Mouse (Mus musculus): Measurements from ENCODE around the gene Fam124b. TPM values are rescaled to one million over a fixed set of nuclear protein-coding genes. Genes with fewer than 3 reads are reported as not detected.

Fam124b gene
- 0.90 and 0.98 TPM in 2 replicates for polyA plus RNA-seq (2015; fragmentation: Nextera tagmentation; extraction: Ambion mirVana)

DNA sequence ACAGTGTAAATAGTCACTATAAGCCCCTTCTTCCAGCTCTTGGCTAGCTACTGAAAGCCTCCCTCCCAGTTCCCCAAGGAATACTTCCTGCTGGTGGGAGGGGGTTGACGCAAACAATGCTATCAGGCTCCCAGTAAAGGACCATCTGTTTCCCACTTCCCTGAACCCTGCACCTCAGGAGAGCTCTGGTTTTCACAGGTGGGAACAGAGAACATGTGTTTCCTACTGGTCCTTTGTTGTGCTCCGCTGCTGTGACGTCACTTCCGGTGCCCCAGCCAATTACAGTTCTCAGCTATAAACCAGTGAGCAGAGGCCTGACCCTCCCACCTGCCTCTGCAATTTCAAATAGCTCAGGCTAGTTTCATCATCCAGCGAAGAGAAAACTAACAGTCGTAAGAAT is at the start of gene Fam124b:
Gene Fam124b, minus strand, starts transcription at position 206 of the 400 bp plus-strand sequence.
- Histone ChIP-seq H3K27me3 (no peaks in the 10 kb centered on the region), H3K27ac (no peak within 1 kb of the TSS), H3K4me2 (replicated peaks) (0 out of 2 replicates have a peak within 1 kb of the TSS, but pooled peaks have one; percentile 7), H3K36me3 (no peaks in the 10 kb centered on the region), H3K4me1 (peaks cover 20% of the 10 kb centered on the region), H3K4me3 (no peak within 1 kb of the TSS), H3K9ac (no peak within 1 kb of the TSS), H3K9me3 (no peaks in the 10 kb centered on the region)
- no peak for ATAC-seq (ENCODE audit: low FRiP score, low read depth)
- WGBS = 61% methylated on average over 6 of the region's 6 CpGs

DNA sequence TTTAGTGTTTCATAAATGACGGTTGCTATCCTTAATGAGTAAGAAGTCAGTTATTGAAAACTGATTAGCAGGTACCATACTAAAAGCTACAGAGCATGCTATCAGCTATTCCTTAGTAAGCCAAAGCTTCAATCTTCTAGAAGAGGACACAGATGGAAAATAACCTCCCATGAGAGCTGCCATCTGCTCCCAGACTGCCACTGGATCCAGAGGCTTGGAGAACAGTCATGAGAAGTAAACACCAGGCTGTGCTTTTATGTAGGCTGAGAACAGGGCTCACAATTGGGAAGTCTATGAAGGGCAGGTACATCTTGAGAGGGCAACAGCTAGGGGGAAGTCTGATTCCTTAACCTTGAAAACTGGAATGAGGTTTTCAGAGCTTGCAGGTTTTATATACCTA is 42.2 kb upstream of the Fam124b start:
- WGBS = 80% methylated on average over 1 of the region's 1 CpGs
- no peaks in the 10 kb centered on the region for H3K27me3 ChIP-seq
- no peak overlapping the region for H3K9ac ChIP-seq
- no peak overlapping the region for H3K27ac ChIP-seq
- H3K4me2 ChIP-seq (replicated peaks) = no peak overlapping the region
- H3K9me3 ChIP-seq = no peaks in the 10 kb centered on the region
- ATAC-seq (ENCODE audit: low FRiP score, low read depth) = no peak
- peaks cover 9% of the 10 kb centered on the region; the same call in 1 of the 2 replicates for H3K36me3 ChIP-seq
- H3K4me1 ChIP-seq = no peaks in the 10 kb centered on the region
- H3K4me3 ChIP-seq = no peak overlapping the region

DNA sequence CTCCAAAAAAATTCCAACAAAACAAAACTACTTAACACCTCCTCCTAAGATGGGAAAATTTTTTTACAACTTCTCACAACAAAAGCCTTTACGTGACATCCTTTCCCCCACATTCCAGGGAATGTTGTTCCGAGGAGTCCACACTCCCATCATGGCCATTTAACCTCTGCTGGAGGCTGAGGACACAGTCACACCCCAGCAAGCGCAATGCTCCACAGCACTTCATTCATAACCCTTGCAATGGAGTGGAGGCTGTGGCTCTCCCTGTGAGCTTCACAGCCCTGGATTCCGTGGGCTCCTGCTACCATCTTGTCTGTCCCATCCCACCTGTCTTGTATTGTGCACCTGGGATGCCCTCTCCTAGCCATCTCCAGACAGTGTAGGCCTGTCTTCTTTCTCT is 40.4 kb upstream of the Fam124b start:
- 71% methylated on average over 4 of the region's 4 CpGs for WGBS
- no peaks in the 10 kb centered on the region for H3K9me3 ChIP-seq
- no peak for ATAC-seq (ENCODE audit: low FRiP score, low read depth)
- 0 out of 2 replicates have a peak, but pooled peaks cover 2% of the 10 kb centered on the region for H3K36me3 ChIP-seq
- no peak overlapping the region for H3K4me3 ChIP-seq
- H3K9ac ChIP-seq = no peak overlapping the region
- no peak overlapping the region for H3K27ac ChIP-seq
- H3K27me3 ChIP-seq = no peaks in the 10 kb centered on the region
- H3K4me1 ChIP-seq = no peaks in the 10 kb centered on the region
- no peak overlapping the region for H3K4me2 ChIP-seq (replicated peaks)

DNA sequence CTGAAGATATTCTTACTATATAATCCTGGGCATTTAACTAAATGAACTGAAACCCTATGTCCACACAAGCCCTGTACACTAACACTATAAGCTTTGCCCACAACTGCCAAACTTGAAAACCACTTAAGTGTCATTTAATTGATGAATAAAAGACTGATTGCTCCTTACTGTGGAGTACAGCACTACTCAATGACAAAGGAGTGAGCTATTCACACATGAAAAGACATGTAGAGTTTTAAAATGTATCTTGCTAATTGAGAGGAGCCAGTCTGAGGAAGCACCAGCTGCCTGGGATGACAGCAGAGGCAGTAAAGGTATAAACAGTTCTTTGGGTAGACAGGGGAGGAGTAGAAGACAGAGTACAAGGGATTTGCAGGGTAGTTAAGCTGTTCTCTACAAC is 35.0 kb upstream of the Fam124b start:
- no peak overlapping the region for H3K4me2 ChIP-seq (replicated peaks)
- no peaks in the 10 kb centered on the region for H3K27me3 ChIP-seq
- no peaks in the 10 kb centered on the region for H3K36me3 ChIP-seq
- no peaks in the 10 kb centered on the region for H3K4me1 ChIP-seq
- H3K9ac ChIP-seq = no peak overlapping the region
- no peak overlapping the region for H3K27ac ChIP-seq
- H3K4me3 ChIP-seq = no peak overlapping the region
- H3K9me3 ChIP-seq = no peaks in the 10 kb centered on the region
- no peak for ATAC-seq (ENCODE audit: low FRiP score, low read depth)

DNA sequence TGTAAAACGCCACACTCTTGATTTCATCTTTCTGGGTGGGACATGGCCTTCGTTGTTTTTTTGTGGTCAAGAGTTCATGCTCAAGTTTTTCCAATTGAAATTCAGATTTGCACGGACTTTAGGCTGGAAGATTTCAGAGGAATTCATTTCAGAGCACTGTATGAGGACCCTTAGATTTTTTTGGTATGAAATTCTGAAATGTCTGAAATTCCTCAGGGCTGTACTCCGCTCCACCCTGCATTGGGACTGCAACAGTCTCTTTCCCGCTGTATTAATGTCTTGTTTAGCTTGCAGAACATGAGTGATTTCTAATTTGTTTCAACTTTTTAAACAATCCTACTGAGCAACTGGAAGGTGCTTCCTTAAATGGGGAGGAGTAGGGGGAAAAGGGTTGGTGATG is 32.0 kb upstream of the Fam124b start:
- Histone ChIP-seq H3K4me1 (no peaks in the 10 kb centered on the region), H3K9ac (no peak overlapping the region), H3K4me3 (no peak overlapping the region), H3K4me2 (replicated peaks) (no peak overlapping the region), H3K27ac (no peak overlapping the region), H3K27me3 (no peaks in the 10 kb centered on the region), H3K36me3 (no peaks in the 10 kb centered on the region), H3K9me3 (no peaks in the 10 kb centered on the region)
- ATAC-seq (ENCODE audit: low FRiP score, low read depth) = no peak
- WGBS = 81% methylated on average over 5 of the region's 5 CpGs

DNA sequence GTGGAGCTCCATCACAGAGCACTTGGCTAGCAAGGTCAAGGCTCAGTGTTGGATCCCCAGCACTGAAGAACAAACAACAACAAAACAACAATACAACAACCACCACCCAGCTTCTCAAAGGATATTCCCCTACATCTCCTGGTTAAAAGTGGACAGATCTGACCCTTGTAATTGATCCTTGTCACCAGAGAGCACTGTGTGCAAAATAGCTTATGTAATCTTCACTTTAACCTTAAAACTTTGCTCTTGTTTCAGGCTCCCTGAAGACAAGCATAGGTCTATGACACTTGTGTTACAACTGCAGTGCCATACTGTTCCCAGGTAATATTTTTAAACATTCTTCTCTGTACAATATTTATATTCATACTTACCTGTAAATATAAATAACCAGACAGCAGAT is 28.9 kb upstream of the Fam124b start:
- Histone ChIP-seq H3K4me1 (no peaks in the 10 kb centered on the region), H3K4me2 (replicated peaks) (no peak overlapping the region), H3K36me3 (no peaks in the 10 kb centered on the region), H3K9ac (no peak overlapping the region), H3K27ac (no peak overlapping the region), H3K9me3 (no peaks in the 10 kb centered on the region), H3K4me3 (no peak overlapping the region), H3K27me3 (no peaks in the 10 kb centered on the region)
- no peak for ATAC-seq (ENCODE audit: low FRiP score, low read depth)

DNA sequence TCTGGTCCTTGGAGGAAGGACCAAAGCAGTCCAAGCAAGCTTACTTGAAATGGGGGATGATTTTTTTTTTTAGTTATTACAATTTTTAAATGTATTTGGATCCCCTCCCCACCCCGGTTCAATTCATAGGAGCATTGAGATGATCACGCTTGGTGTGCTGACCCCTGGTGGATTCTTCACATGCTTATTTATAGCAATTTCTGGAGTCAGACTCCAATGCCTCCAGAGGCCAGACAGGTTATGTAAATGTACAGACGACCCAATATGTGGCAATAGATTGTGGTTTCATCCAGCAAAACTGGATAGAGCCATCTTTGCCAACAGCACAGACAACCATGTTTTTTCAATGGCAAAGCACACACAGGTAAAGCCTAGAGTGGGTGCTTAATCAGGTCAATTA is 25.9 kb upstream of the Fam124b start:
- no peak overlapping the region for H3K9ac ChIP-seq
- no peaks in the 10 kb centered on the region for H3K36me3 ChIP-seq
- H3K9me3 ChIP-seq = no peaks in the 10 kb centered on the region
- no peaks in the 10 kb centered on the region for H3K4me1 ChIP-seq
- ATAC-seq (ENCODE audit: low FRiP score, low read depth) = no peak
- H3K4me3 ChIP-seq = no peak overlapping the region
- no peak overlapping the region for H3K4me2 ChIP-seq (replicated peaks)
- WGBS = 69% methylated on average over 3 of the region's 3 CpGs
- no peaks in the 10 kb centered on the region for H3K27me3 ChIP-seq
- H3K27ac ChIP-seq = no peak overlapping the region

DNA sequence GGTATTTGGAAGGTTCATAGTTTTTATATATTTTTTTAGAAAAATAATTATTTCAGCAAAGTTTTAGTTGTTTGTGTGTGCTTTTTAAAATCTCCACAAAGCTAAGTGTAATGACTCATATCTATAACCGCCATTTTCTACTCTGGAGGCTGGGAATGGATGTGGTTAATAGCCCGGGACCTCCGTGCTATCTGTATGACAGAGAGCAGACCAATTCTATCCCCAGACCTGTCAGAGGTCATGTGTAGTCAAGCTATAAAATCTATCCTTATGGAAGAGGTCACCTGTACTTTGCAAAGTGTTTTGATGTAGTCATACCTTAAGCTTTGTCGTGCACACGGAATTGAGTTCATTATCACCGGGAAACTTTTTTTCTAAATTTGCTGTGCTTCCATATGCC is 23.3 kb upstream of the Fam124b start:
- Histone ChIP-seq H3K27me3 (no peaks in the 10 kb centered on the region), H3K36me3 (no peaks in the 10 kb centered on the region), H3K9ac (no peak overlapping the region), H3K9me3 (no peaks in the 10 kb centered on the region), H3K27ac (no peak overlapping the region), H3K4me1 (no peaks in the 10 kb centered on the region), H3K4me2 (replicated peaks) (no peak overlapping the region), H3K4me3 (no peak overlapping the region)
- ATAC-seq (ENCODE audit: low FRiP score, low read depth) = no peak
- WGBS = 94% methylated on average over 6 of the region's 6 CpGs

DNA sequence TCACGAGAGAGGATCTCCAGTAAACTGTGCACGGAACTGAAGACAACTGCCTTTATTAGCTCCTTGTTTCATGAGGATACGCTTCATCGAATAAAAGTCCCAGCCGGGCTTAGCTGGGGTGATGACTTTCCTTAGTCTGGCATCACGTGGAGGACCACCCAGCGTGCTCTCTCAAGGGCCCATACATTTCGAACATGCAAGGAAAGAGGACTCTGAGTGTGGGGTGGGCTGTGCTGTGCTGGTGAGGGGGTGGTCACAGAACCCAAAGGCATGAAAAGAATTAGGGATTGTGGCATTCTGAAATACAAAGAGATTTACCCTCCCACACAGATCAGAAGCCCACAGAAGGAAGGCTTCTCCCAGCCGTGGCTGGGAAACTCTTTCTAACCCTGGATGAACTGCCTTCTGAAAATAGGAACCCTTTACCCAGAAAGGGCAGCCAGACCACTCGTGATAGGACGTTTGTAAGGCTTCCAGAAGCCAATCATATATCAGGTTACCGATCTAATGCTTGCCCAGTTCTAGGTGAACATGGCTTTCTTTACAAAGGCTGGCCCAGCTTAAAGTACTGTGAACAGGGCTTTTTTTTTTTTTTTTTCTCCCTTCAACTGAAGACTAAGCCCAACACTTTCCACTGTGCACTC is 21.9 kb upstream of the Fam124b start:
- Histone ChIP-seq H3K27ac (no peak overlapping the region), H3K9ac (no peak overlapping the region), H3K4me2 (replicated peaks) (no peak overlapping the region), H3K36me3 (no peaks in the 10 kb centered on the region), H3K27me3 (no peaks in the 10 kb centered on the region), H3K4me1 (no peaks in the 10 kb centered on the region), H3K9me3 (no peaks in the 10 kb centered on the region), H3K4me3 (no peak overlapping the region)
- WGBS = 46% methylated on average over 12 of the region's 12 CpGs
- ATAC-seq (ENCODE audit: low FRiP score, low read depth) = peak; percentile 72

DNA sequence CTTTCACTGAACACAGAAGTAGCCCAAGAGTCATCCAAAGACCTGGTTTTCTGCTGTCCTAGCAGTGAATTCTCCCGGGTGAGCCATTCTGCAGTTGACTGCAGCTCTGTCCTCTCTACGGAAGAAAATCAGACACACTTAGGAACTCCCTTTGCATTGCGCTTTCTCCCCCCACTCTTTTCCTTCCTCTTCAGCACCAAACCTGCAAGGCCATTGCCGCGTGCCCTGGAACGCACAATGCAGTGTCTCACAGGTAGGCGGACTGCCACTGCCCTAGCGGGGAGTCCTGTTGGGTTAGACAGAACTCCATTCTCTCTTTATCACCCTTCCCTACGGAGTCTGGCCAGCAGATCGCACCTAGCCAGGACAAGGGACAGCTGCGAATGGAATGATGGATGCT is 21.2 kb upstream of the Fam124b start:
- Histone ChIP-seq H3K4me3 (no peak overlapping the region), H3K27me3 (no peaks in the 10 kb centered on the region), H3K9ac (no peak overlapping the region), H3K4me1 (no peaks in the 10 kb centered on the region), H3K36me3 (no peaks in the 10 kb centered on the region), H3K9me3 (no peaks in the 10 kb centered on the region), H3K4me2 (replicated peaks) (no peak overlapping the region), H3K27ac (no peak overlapping the region)
- WGBS = 84% methylated on average over 11 of the region's 11 CpGs
- ATAC-seq (ENCODE audit: low FRiP score, low read depth) = no peak

DNA sequence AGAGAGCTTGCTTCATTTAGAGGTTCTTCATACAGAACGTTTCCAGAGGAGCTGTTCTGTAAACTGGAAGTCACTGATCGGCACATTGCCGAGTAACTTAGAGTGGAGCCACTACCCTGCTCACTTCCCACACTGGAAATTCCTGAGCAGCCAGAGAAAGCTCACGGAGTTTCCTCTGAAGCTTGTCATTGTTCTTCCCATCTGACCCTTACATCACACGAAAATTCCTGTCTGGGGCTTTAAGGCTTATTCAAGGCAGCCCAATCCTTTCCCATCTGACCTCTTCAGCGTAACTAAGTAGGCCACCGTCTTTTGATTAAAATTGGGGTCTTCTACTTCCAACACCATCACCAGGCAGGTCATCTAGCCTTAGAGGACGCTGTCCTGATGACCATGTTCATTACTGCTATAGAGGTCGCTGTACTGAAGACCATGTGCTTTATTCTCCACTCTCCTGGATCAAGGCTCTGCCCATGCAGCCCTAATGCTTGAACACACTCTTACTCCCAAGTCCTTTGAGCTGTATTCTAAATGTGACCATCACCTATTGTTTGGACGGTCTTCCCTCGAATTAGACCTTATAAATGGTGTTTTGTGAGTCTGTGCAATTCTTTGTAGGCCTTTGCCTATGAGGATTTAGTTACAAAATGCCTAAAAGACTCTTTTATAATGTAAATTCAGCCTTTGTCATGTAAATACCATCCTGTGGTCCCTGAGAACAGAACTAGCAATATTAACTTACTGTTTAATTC is 18.9 kb upstream of the Fam124b start:
- Histone ChIP-seq H3K4me2 (replicated peaks) (no peak overlapping the region), H3K4me3 (no peak overlapping the region), H3K27me3 (no peaks in the 10 kb centered on the region), H3K27ac (no peak overlapping the region), H3K36me3 (no peaks in the 10 kb centered on the region), H3K4me1 (no peaks in the 10 kb centered on the region), H3K9ac (no peak overlapping the region), H3K9me3 (no peaks in the 10 kb centered on the region)
- whole genome bisulfite sequencing = 72% methylated on average over 11 of the region's 11 CpGs
- no peak for ATAC-seq (ENCODE audit: low FRiP score, low read depth)

DNA sequence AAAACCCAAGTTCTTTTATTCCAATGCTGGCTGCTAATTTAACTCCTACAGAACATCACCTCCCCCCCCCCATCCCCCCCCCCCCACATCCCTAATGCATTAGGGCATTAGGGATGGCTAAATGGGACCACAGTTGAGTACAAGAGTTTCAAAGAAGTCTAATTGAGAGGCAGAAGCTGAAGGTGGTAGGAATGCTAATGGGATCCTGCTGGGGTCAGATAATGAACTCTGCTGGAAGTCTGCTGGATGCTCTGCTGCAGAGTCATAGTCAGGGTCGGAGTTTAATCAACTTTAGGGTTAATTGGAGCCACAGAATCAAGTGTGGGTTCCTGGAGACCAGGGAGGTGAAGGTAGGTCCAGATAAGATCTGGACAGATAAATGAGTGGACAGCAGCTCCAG is 17.9 kb upstream of the Fam124b start:
- Histone ChIP-seq H3K27me3 (no peaks in the 10 kb centered on the region), H3K9me3 (no peaks in the 10 kb centered on the region), H3K4me3 (no peak overlapping the region), H3K4me1 (no peaks in the 10 kb centered on the region), H3K36me3 (no peaks in the 10 kb centered on the region), H3K9ac (no peak overlapping the region), H3K4me2 (replicated peaks) (no peak overlapping the region), H3K27ac (no peak overlapping the region)
- ATAC-seq (ENCODE audit: low FRiP score, low read depth) = no peak
- 17% methylated on average over 1 of the region's 1 CpGs for WGBS

DNA sequence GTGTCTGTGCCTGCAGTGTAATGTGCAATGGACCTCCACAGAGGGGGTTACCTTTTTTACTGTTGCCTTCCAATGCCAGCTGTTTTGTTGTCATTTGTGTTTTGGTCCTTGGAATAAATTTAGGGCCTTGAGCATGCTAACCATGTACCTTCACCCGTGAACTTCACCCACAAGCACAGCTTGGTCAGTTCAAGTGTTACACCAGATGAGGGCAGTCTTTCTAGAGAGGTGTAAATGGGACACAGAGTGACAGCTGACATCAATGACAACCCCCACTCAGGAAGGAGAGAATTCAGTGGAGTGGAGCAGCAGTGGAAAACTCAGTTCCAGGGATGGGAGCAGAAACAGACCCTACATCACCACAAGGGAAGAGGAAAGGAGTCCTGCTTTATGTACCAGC is 12.3 kb upstream of the Fam124b start:
- Histone ChIP-seq H3K4me3 (no peak overlapping the region), H3K27ac (no peak overlapping the region), H3K4me2 (replicated peaks) (no peak overlapping the region), H3K4me1 (no peaks in the 10 kb centered on the region), H3K9ac (no peak overlapping the region), H3K9me3 (no peaks in the 10 kb centered on the region), H3K27me3 (no peaks in the 10 kb centered on the region), H3K36me3 (no peaks in the 10 kb centered on the region)
- ATAC-seq (ENCODE audit: low FRiP score, low read depth) = no peak
- WGBS = 61% methylated on average over 1 of the region's 1 CpGs

Measured in limb, embryonic 13.5 days (tissue).